Mouse (Mus musculus) Patski (cell line): ENCODE results near the gene Eif2d. TPM values are rescaled to one million over a fixed set of nuclear protein-coding genes. Genes with fewer than 3 reads are reported as not detected.

ENCODE experiments used
- ATAC-seq: fragments of 100-300 bp; one replicate; pipeline ENCODE4 v1.8.0; 2021
- CTCF ChIA-PET: fragments of 350-600 bp; sonication (Branson Sonifier 250); formaldehyde crosslinking; loops from one replicate; lab custom pipeline; 2022; ENCODE audit warnings: inconsistent platforms; lab: Charles Lee
- POLR2A ChIA-PET: fragments of 350-600 bp; sonication (Branson Sonifier 250); formaldehyde crosslinking; loops from one replicate; lab custom pipeline; 2022; ENCODE audit warnings: antibody characterized with exemption, inconsistent platforms; lab: Charles Lee
- DNase-seq: peaks from one replicate; pipeline ENCODE4 v3.0.0-alpha.2; 2011; ENCODE audit warnings: low read depth, low spot score
- H3K27me3 ChIP-seq: fragments of 371-371 bp; one replicate; pipeline ENCODE4 v1.5.1; 2021
- CTCF ChIP-seq: fragments of 100-300 bp; IDR thresholded peaks from one replicate; pipeline ENCODE4 v1.5.1; 2021
- in situ Hi-C: fragments of 300-500 bp; cut with MboI; formaldehyde crosslinking; loops from 3 replicates; pipeline ENCODE4 v1.11.1; 2018; ENCODE audit warnings: low pct_unique_long_range_greater_than_20kb, mixed read lengths
- polyA plus RNA-seq: library from polyadenylated mRNA; unstranded; gene quantifications from one replicate; pipeline ENCODE4 v1.2.3, GENCODE M21; 2021

Gene Eif2d
- polyA plus RNA-seq, 1 experiment from 2014 or later = 53.8 TPM

GRCm38 (mm10) chr1:131208800-131209199 lies 55.8 kb downstream of the Eif2d start:
- no peak for ATAC-seq
- POLR2A ChIA-PET = interaction anchor here (1.4 kb wide), 1 partner anchor 33 kb away, joined by 5 read pairs; no protein-coding TSS in a partner anchor
- no peaks in the 10 kb centered on the region for H3K27me3 ChIP-seq
- CTCF ChIA-PET = interaction anchor here (1.4 to 2.1 kb wide), 4 partner anchors 11 to 38 kb away, joined by 3 to 10 read pairs (median 8); no protein-coding TSS in a partner anchor
- DNase-seq = no peak
- in situ Hi-C loops = no loop called here
- no peak for TF ChIP-seq CTCF

- in situ Hi-C loops = no loop called here
Measured at GRCm38 (mm10) chr1:131209971-131210426, 57.0 kb downstream of the Eif2d start.

DNA sequence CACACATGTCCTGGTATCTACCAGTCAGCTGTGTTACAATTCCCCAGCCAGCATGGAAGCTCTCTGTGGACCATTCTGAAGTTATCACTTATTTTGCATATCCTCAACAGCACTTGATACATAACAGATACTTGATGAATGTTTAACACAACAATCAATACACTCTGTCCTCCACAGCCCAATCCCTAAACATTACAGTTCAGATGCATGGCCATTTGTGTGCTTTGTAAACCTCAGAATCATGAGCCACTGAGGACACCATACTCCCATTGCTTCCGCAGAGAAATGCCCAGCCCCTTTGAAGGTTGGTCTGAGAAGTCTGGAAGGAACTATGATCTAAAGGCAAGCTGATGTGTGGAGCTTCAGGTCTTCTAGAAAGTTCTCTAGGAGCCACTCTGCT lies 58.7 kb downstream of the Eif2d start:
- DNase-seq = no peak
- in situ Hi-C loops = no loop called here
- no peak for TF ChIP-seq CTCF
- ATAC-seq = no peak
- H3K27me3 ChIP-seq = no peaks in the 10 kb centered on the region
- ChIA-PET CTCF (interaction anchor here (1.5 to 3.5 kb wide), 3 partner anchors 10 to 35 kb away, joined by 3 to 18 read pairs (median 8); no protein-coding TSS in a partner anchor), POLR2A (no interaction called here)

More at GRCm38 (mm10) chr1:131209971-131210426, 57.0 kb downstream of the Eif2d start:
- DNase-seq = no peak
- H3K27me3 ChIP-seq = no peaks in the 10 kb centered on the region
- no peak for ATAC-seq
- POLR2A ChIA-PET = no interaction called here
- TF ChIP-seq CTCF = no peak
- CTCF ChIA-PET = interaction anchor here (0.7 to 3.5 kb wide), 5 partner anchors 12 to 37 kb away, joined by 3 to 18 read pairs (median 8); no protein-coding TSS in a partner anchor

GRCm38 (mm10) chr1:131212956-131213355 lies 60.0 kb downstream of the Eif2d start:
- CTCF ChIA-PET = interaction anchor here (1.9 to 3.5 kb wide), 2 partner anchors 9 to 33 kb away, joined by 4 to 18 read pairs; no protein-coding TSS in a partner anchor
- DNase-seq (no peak), ATAC-seq (no peak)
- no peaks in the 10 kb centered on the region for H3K27me3 ChIP-seq
- POLR2A ChIA-PET = interaction anchor here (1.5 kb wide), 1 partner anchor 27 kb away, joined by 3 read pairs; no protein-coding TSS in a partner anchor
- in situ Hi-C loops = no loop called here
- TF ChIP-seq CTCF = no peak

- in situ Hi-C loops = no loop called here
- ATAC-seq = no peak
- no peaks in the 10 kb centered on the region for H3K27me3 ChIP-seq
- CTCF ChIA-PET = interaction anchor here (1.9 kb wide), 1 partner anchor 33 kb away, joined by 4 read pairs; no protein-coding TSS in a partner anchor
- DNase-seq = no peak
- no peak for TF ChIP-seq CTCF
- POLR2A ChIA-PET = interaction anchor here (1.5 kb wide), 1 partner anchor 26 kb away, joined by 3 read pairs; no protein-coding TSS in a partner anchor
Measured at GRCm38 (mm10) chr1:131213361-131213760, 60.4 kb downstream of the Eif2d start.

GRCm38 (mm10) chr1:131218933-131219332 lies 66.0 kb downstream of the Eif2d start:
- CTCF ChIA-PET = interaction anchor here (1.0 to 2.3 kb wide), 3 partner anchors 14 to 100 kb away, joined by 3 to 8 read pairs (median 3); no protein-coding TSS in a partner anchor
- POLR2A ChIA-PET = no interaction called here
- in situ Hi-C loops = no loop called here
- TF ChIP-seq CTCF = no peak
- ATAC-seq (no peak), DNase-seq (no peak)
- H3K27me3 ChIP-seq = no peaks in the 10 kb centered on the region

- no peaks in the 10 kb centered on the region for H3K27me3 ChIP-seq
- ChIA-PET POLR2A (interaction anchor here (1.2 kb wide), 1 partner anchor 24 kb away, joined by 3 read pairs; the partner anchor contains the start of gene Rassf5), CTCF (interaction anchor here (1.0 to 3.1 kb wide), 4 partner anchors 11 to 24 kb away, joined by 3 to 18 read pairs (median 10); partner anchors contain the start of gene Rassf5)
- DNase-seq (no peak), ATAC-seq (no peak)
- in situ Hi-C loops = no loop called here
- TF ChIP-seq CTCF = no peak
Measured at GRCm38 (mm10) chr1:131221822-131222590, 69.0 kb downstream of the Eif2d start.

- POLR2A ChIA-PET = no interaction called here
- no peak for TF ChIP-seq CTCF
- no peaks in the 10 kb centered on the region for H3K27me3 ChIP-seq
- DNase-seq (no peak), ATAC-seq (no peak)
- CTCF ChIA-PET = interaction anchor here (1.0 to 3.1 kb wide), 2 partner anchors 12 to 16 kb away, joined by 3 to 18 read pairs; no protein-coding TSS in a partner anchor
- in situ Hi-C loops = no loop called here
Measured at GRCm38 (mm10) chr1:131223345-131223744, 70.4 kb downstream of the Eif2d start.

DNA sequence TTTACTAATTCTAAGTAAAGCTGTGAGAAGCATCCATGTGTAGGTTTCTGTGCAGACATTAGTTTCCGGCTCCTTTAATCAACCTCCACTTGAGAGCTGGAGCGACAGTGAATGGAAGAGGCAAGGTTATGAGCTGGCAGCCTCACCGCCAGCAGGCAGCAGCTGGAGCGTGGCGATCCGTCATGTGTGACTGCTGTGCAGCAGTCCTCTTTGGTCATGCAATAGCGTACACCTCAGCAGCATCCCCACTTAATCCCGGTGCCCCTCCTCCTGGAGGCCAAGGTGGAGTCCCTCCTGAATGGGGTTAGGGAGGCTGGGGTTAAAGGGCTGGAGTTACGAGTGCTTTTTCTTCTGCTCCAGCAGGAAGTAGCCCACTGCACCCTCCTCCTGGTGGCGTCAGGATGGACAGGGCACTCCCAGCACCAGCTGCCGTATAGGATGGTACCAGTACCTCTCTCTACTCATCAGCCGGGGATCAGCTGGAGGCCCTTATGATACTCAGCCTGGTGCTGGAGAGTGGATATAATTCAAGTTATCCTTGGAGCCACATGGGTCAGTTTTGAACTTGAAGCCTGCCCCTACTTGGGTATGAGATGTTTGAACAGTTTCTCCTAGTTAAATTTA lies 72.0 kb downstream of the Eif2d start:
- POLR2A ChIA-PET = interaction anchor here (0.7 kb wide), 2 partner anchors 10 to 65 kb away, joined by 3 read pairs; no protein-coding TSS in a partner anchor
- DNase-seq (no peak), ATAC-seq (peak; percentile 77)
- no peak for TF ChIP-seq CTCF
- in situ Hi-C loops = no loop called here
- H3K27me3 ChIP-seq = no peaks in the 10 kb centered on the region
- CTCF ChIA-PET = interaction anchor here (1.0 to 1.7 kb wide), 4 partner anchors 10 to 43 kb away, joined by 3 to 11 read pairs (median 4); no protein-coding TSS in a partner anchor

DNA sequence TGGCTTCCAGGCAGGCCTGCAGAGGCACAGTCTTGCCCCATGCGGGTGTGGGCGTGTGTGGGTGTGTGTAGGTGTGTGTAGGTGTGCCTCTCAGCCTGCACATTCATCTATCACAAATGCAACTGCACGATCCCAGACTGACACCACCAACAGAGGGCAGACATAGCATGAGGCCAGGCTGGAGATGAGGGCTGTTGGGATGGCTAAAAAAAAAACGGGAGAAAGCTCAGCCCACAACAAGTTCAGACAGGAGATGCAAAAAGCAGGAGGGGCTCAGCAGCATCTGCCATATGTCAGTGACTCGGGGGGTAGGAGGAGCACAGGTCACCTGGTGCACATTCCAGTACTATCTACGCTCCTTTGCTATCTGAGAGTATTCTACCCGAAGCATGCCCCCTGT lies 75.2 kb downstream of the Eif2d start:
- CTCF ChIA-PET = interaction anchor here (1.2 to 1.3 kb wide), 2 partner anchors 10 to 46 kb away, joined by 4 to 6 read pairs; no protein-coding TSS in a partner anchor
- no peaks in the 10 kb centered on the region for H3K27me3 ChIP-seq
- ATAC-seq (no peak), DNase-seq (no peak)
- no peak for TF ChIP-seq CTCF
- POLR2A ChIA-PET = no interaction called here
- in situ Hi-C loops = no loop called here
